In genomic region chr13:56692644-56693043, GRCm38 (mm10) we compare ENCODE assay signal across 27 mouse cellular contexts. TPM values are rescaled to one million over a fixed set of nuclear protein-coding genes. Genes with fewer than 3 reads are reported as not detected.
DNase-seq lines count a peak whose midpoint lies in the region; ATAC-seq lines count a peak whose summit lies in the region.
"Had no signal": no experiment of that assay in that cellular context is flagged by ENCODE, and none has a peak within 500 bp of the region (broad histone marks: within the 10 kb centered on the region; RNA-seq: fewer than 3 reads in every experiment).

No protein-coding gene starts in this region.

- H3K27ac ChIP-seq in limb, embryonic 12.5 days, result peak overlapping the region; percentile 62
- H3K27ac ChIP-seq: embryonic facial prominence, embryonic 10.5 days; embryonic facial prominence, embryonic 13.5 days; forebrain, embryonic 12.5 days; heart, adult 2 months; heart, embryonic 10.5 days; hindbrain, embryonic 12.5 days; hindbrain, embryonic 15.5 days had no signal

- no peaks in the 10 kb centered on the region for H3K36me3 ChIP-seq in limb, embryonic 12.5 days
- H3K36me3 ChIP-seq: embryonic facial prominence, embryonic 10.5 days; embryonic facial prominence, embryonic 13.5 days; forebrain, embryonic 12.5 days; G1E; heart, embryonic 10.5 days; hindbrain, embryonic 12.5 days; hindbrain, embryonic 15.5 days had no signal

- no peak overlapping the region for H3K4me2 ChIP-seq in limb, embryonic 12.5 days
- H3K4me2 ChIP-seq: embryonic facial prominence, embryonic 13.5 days; forebrain, embryonic 12.5 days; hindbrain, embryonic 12.5 days; hindbrain, embryonic 15.5 days had no signal

- no peaks in the 10 kb centered on the region for H3K27me3 ChIP-seq in limb, embryonic 12.5 days
- H3K27me3 ChIP-seq: embryonic facial prominence, embryonic 13.5 days; hindbrain, embryonic 12.5 days; hindbrain, embryonic 15.5 days; Patski had no signal

- H3K9me3 ChIP-seq in limb, embryonic 12.5 days, result no peaks in the 10 kb centered on the region
- H3K9me3 ChIP-seq: embryonic facial prominence, embryonic 10.5 days; embryonic facial prominence, embryonic 13.5 days; forebrain, embryonic 12.5 days; heart, embryonic 10.5 days; hindbrain, embryonic 12.5 days; hindbrain, embryonic 15.5 days had no signal

- DNase-seq in frontal cortex, postnatal 10 days (ENCODE audit: low spot score in 2 of 2), result no peak
- DNase-seq in right cerebral cortex, postnatal 25 days, result peak; percentile 14
- DNase-seq in right cerebral cortex, postnatal 4 days, result no peak
- no peak for DNase-seq in spleen, adult 18-20 months
- DNase-seq in kidney, postnatal 25 days, result no peak
- DNase-seq: adrenal gland, adult 2 months; B cell, adult 2 months; cerebellum, adult 11-12 months; cerebellum, adult 8-10 months; cerebellum, postnatal 10 days; cerebellum, postnatal 36 days; embryo, embryonic 11 days; gastrocnemius, postnatal 10 days; gastrocnemius, postnatal 36 days; heart, adult 2 months had no signal

- ATAC-seq in frontal cortex, adult (ENCODE audit: low TSS enrichment), result peak; percentile 78
- ATAC-seq in limb, embryonic 12.5 days (ENCODE audit: insufficient number of reproducible peaks, insufficient read depth, low FRiP score, low TSS enrichment, low read depth), result no peak
- ATAC-seq: forebrain, embryonic 16.5 days had no signal

- peaks cover 48% of the 10 kb centered on the region for H3K4me1 ChIP-seq in limb, embryonic 12.5 days (replicated peaks)

- no peak overlapping the region for H3K9ac ChIP-seq in limb, embryonic 12.5 days (replicated peaks)
- H3K9ac ChIP-seq: embryonic facial prominence, embryonic 13.5 days; forebrain, embryonic 12.5 days; hindbrain, embryonic 12.5 days; hindbrain, embryonic 15.5 days had no signal

- no peak overlapping the region for H3K4me3 ChIP-seq in limb, embryonic 12.5 days (replicated peaks)
- H3K4me3 ChIP-seq: embryonic facial prominence, embryonic 10.5 days; embryonic facial prominence, embryonic 13.5 days; erythroblast, embryonic 14.5 days; forebrain, embryonic 12.5 days; heart, adult 2 months; heart, embryonic 10.5 days; hindbrain, embryonic 12.5 days; hindbrain, embryonic 15.5 days had no signal

- 88% methylated on average over 6 of the region's 6 CpGs for WGBS in limb, embryonic 12.5 days

RNA-seq across cellular contexts. Expression of gene Smad5, which starts 10.2 kb away (rescaled TPM):
- polyA plus RNA-seq in limb, embryonic 12.5 days (2016; fragmentation: Nextera tagmentation; extraction: Ambion mirVana), result 52.6 and 56.3 TPM in 2 replicates
